Mouse (Mus musculus) liver, postnatal 0 days (tissue): Measurements from ENCODE around the gene 2010315B03Rik. TPM values are rescaled to one million over a fixed set of nuclear protein-coding genes. Genes with fewer than 3 reads are reported as not detected.
A peak's percentile ranks its signal among the peaks of the same experiment; 100 is the strongest.

Experiments
- ATAC-seq: fragments of 200-750 bp; cut with Nextera tagmentation; 2 replicates; pipeline ENCODE4 v1.8.0; 2017; ENCODE audit warnings: mild to moderate bottlenecking, moderate library complexity
- DNase-seq: peaks from one replicate; pipeline ENCODE4 v3.0.0-alpha.2; 2016
- H3K27ac ChIP-seq: fragments of 300-500 bp; sonication (generic); 2 replicates; pipeline ENCODE4 v1.5.1; 2014; ENCODE audit warnings: antibody characterized with exemption, moderate library complexity, mild to moderate bottlenecking, low read depth
- H3K27me3 ChIP-seq: fragments of 300-500 bp; sonication (generic); 2 replicates; pipeline ENCODE4 v1.6.1; 2014; ENCODE audit warnings: low read length, control low read depth, mixed read lengths; ENCODE audit not compliant: insufficient read depth
- H3K36me3 ChIP-seq: fragments of 300-500 bp; sonication (generic); replicated peaks from 2 replicates; pipeline ENCODE4 v1.6.1; 2014; ENCODE audit warnings: mild to moderate bottlenecking, control low read depth, low read length, moderate library complexity, mixed read lengths; ENCODE audit not compliant: insufficient read depth
- H3K4me1 ChIP-seq: fragments of 300-500 bp; sonication (generic); 2 replicates; pipeline ENCODE4 v1.6.1; 2014; ENCODE audit warnings: antibody characterized with exemption, mild to moderate bottlenecking, control low read depth; ENCODE audit not compliant: insufficient read depth
- H3K4me2 ChIP-seq: fragments of 300-500 bp; sonication (generic); 2 replicates; pipeline ENCODE4 v1.6.1; 2014; ENCODE audit warnings: low read depth, mild to moderate bottlenecking, low read length, moderate library complexity, mixed read lengths
- H3K4me3 ChIP-seq: fragments of 300-500 bp; sonication (generic); 2 replicates; pipeline ENCODE4 v1.5.1; 2014; ENCODE audit warnings: low read depth, low read length
- H3K9ac ChIP-seq: fragments of 300-500 bp; sonication (generic); replicated peaks from 2 replicates; pipeline ENCODE4 v1.6.1; 2014; ENCODE audit warnings: mild to moderate bottlenecking, moderate library complexity
- H3K9me3 ChIP-seq: fragments of 300-500 bp; sonication (generic); 2 replicates; pipeline ENCODE4 v1.6.1; 2016; ENCODE audit warnings: mild to moderate bottlenecking, control low read depth, low read length, mixed read lengths
- CTCF ChIP-seq: sonication (generic); IDR thresholded peaks from 2 replicates; pipeline ENCODE4 v1.5.1; 2016; ENCODE audit warnings: antibody characterized with exemption, low read depth
- EP300 ChIP-seq: IDR thresholded peaks from 2 replicates; pipeline ENCODE4 v1.6.1; 2016; ENCODE audit warnings: antibody characterized with exemption, low read depth, mild to moderate bottlenecking
- WGBS: fragments of 180-500 bp; shearing (Covaris S2); extraction: QIAGEN DNeasy Blood & Tissue Kit; methylation state at CpG from one replicate; pipeline ENCODE4 v1.1.7; 2014; ENCODE audit not compliant: insufficient replicate concordance; 5-methylcytosine and 5-hydroxymethylcytosine counted together
- polyA plus RNA-seq: library from polyadenylated mRNA; unstranded; fragments of >200 nt; fragmentation: Nextera tagmentation; extraction: Ambion mirVana; gene quantifications from 2 replicates; pipeline ENCODE4 v1.2.1, GENCODE M21; 2015

The 2010315B03Rik gene
- 6.8 and 6.9 TPM in 2 replicates for polyA plus RNA-seq

DNA sequence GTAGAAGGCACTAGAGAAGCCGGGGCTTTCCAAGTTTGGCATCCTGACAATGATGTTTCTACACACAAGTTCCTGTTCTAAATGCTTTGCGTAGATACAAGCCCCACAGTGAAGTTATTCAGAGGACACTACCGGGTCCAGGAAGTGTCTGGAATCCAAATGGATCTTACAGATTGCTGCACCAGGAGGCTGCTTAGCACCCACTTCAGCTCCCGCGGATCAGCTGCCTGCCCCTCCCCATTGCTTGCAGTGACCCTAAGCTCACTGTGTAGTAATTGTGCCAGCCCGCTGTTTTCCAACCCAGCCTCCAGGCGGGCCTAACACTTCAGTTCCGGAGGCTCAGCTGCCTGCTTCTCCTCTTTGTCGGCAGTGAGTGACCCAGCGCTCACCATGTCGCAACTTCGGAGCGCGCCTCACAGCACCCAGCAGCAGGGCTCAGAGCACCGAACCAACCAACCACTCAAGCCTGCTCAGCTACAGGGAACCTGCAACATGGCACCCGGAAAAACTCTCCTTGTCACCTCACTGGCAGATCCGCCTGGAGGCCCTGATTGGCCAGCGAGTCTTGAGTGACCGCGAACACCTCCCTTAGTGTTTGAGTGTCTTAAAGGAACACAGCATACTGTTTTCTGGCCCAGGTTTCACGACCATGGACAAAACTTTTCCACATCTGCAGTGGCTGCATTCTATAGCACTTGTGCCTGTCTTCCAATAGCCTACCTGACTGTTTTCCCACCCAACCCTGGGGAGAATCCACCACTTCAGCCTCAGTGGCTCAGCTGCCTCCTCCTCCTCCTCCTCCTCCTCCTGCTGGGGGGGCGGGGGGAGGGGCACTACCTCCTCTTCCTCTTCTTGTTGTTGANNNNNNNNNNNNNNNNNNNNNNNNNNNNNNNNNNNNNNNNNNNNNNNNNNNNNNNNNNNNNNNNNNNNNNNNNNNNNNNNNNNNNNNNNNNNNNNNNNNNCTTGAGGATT is at the start of gene 2010315B03Rik:
Gene 2010315B03Rik, minus strand, starts transcription at position 526 of the 972 bp plus-strand sequence.
- 0 out of 2 replicates have a peak, but pooled peaks have one; percentile 16 for TF ChIP-seq EP300
- TF ChIP-seq CTCF: peak; percentile 7; the same call in 1 of the 2 replicates
- peak; percentile 85 for DNase-seq
- H3K4me1 ChIP-seq: no peaks in the 10 kb centered on the region; the same call in 1 of the 2 replicates
- H3K9me3 ChIP-seq: no peaks in the 10 kb centered on the region
- no peaks in the 10 kb centered on the region for H3K36me3 ChIP-seq
- H3K27ac ChIP-seq: peak within 1 kb of the TSS; percentile 96
- H3K4me2 ChIP-seq: peak within 1 kb of the TSS; percentile 72
- peak within 1 kb of the TSS; percentile 68 for H3K4me3 ChIP-seq
- no peaks in the 10 kb centered on the region for H3K27me3 ChIP-seq
- 2% methylated on average over 21 of the region's 22 CpGs for WGBS
- peak; percentile 99 for ATAC-seq
- H3K9ac ChIP-seq: peak within 1 kb of the TSS; percentile 86

DNA sequence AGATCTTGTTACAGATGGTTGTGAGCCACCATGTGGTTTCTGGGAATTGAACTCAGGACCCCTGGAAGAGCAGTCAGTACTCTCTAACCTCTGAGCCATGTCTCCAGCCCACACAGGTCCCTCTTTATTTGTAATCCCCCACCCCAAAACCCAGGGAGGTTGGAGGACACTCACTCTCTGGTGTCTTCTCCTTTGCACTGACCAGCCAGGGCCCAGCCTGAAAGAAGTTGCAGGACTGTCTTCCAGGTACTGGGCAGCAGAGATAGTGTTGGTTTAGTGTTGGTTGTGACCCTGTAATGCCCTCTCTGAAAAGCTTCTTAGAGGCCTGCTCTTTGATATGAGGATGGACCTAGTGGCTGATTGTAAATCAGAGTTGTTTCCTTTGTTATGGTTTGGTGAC is 994 bp downstream of the 2010315B03Rik start:
- no peaks in the 10 kb centered on the region for H3K36me3 ChIP-seq
- no peaks in the 10 kb centered on the region for H3K27me3 ChIP-seq
- TF ChIP-seq CTCF: no peak
- no peak for TF ChIP-seq EP300
- peak overlapping the region; percentile 86 for H3K9ac ChIP-seq
- H3K9me3 ChIP-seq: no peaks in the 10 kb centered on the region
- peak overlapping the region; percentile 72 for H3K4me2 ChIP-seq
- no peaks in the 10 kb centered on the region; the same call in 1 of the 2 replicates for H3K4me1 ChIP-seq
- peak overlapping the region; percentile 68 for H3K4me3 ChIP-seq
- no peak for DNase-seq
- no peak for ATAC-seq
- H3K27ac ChIP-seq: peak overlapping the region; percentile 96

DNA sequence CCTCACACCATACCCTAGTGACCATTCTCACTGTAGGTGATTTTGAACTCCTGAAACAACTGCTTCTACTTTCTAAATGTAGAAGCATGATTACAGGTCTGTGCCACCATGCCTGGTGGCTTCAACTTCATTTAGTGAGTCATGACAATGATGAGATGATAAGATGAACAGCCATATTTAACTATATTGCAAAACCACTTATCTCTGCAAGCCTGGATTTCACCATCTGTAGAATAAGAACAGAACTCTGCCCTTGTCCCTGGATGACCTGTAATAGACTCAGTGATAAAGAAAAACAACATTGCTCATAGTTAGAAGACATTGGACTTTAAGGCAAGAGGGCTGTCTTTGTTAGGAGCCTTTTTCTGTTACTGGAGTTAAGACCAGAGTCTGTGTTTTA is 24.2 kb downstream of the 2010315B03Rik start:
- ATAC-seq: peak; percentile 59; the same call in 1 of the 2 replicates
- no peak for TF ChIP-seq EP300
- TF ChIP-seq CTCF: no peak

GRCm38 (mm10) chr9:124281912-124282686 is 30.4 kb downstream of the 2010315B03Rik start:
- no peak for TF ChIP-seq EP300
- peak; percentile 28 for TF ChIP-seq CTCF
- Histone ChIP-seq H3K36me3 (no peaks in the 10 kb centered on the region), H3K9ac (peak overlapping the region; percentile 76), H3K9me3 (no peaks in the 10 kb centered on the region), H3K27ac (peak overlapping the region; percentile 82), H3K4me2 (peak overlapping the region; percentile 85), H3K4me3 (peak overlapping the region; percentile 75), H3K27me3 (no peaks in the 10 kb centered on the region), H3K4me1 (peaks cover 14% of the 10 kb centered on the region)
- WGBS: 0% methylated on average over 22 of the region's 22 CpGs
- ATAC-seq (peak; percentile 97), DNase-seq (peak; percentile 82)

More for the DNA sequence above, 24.2 kb downstream of the 2010315B03Rik start:
- Histone ChIP-seq H3K9me3 (peaks cover 9% of the 10 kb centered on the region), H3K27ac (no peak overlapping the region), H3K36me3 (peaks cover 3% of the 10 kb centered on the region; the same call in 1 of the 2 replicates), H3K4me3 (no peak overlapping the region), H3K9ac (no peak overlapping the region), H3K4me2 (no peak overlapping the region), H3K27me3 (no peaks in the 10 kb centered on the region), H3K4me1 (no peaks in the 10 kb centered on the region)
- DNase-seq: no peak

GRCm38 (mm10) chr9:124281448-124281791 is 31.1 kb downstream of the 2010315B03Rik start:
- TF ChIP-seq EP300 (no peak), CTCF (no peak)
- ATAC-seq (peak; percentile 9; the same call in 1 of the 2 replicates), DNase-seq (no peak)
- H3K9ac ChIP-seq: peak overlapping the region; percentile 76
- peak overlapping the region; percentile 75 for H3K4me3 ChIP-seq
- no peaks in the 10 kb centered on the region for H3K36me3 ChIP-seq
- no peaks in the 10 kb centered on the region for H3K9me3 ChIP-seq
- no peaks in the 10 kb centered on the region for H3K27me3 ChIP-seq
- peak overlapping the region; percentile 82 for H3K27ac ChIP-seq
- 13% methylated on average over 1 of the region's 1 CpGs for WGBS
- H3K4me1 ChIP-seq: peaks cover 14% of the 10 kb centered on the region
- peak overlapping the region; percentile 85 for H3K4me2 ChIP-seq
